Mouse (Mus musculus): ENCODE results near the gene Bmx. TPM values are rescaled to one million over a fixed set of nuclear protein-coding genes. Genes with fewer than 3 reads are reported as not detected.

Gene Bmx
- 1 to 10 TPM in 1 of 2 experiments, under 1 TPM in 1; 0.59 to 1.0 TPM for total RNA-seq (2021)
- long read RNA-seq, experiment 1, partial matches to known transcripts: 0 of 1 reads
- long read RNA-seq, experiment 1, other reads (novel, unspliced or antisense): 0 of 1 reads
- long read RNA-seq, experiment 2, partial matches to known transcripts: 0 of 2 reads
- long read RNA-seq, experiment 2, other reads (novel, unspliced or antisense): 0 of 2 reads

DNA sequence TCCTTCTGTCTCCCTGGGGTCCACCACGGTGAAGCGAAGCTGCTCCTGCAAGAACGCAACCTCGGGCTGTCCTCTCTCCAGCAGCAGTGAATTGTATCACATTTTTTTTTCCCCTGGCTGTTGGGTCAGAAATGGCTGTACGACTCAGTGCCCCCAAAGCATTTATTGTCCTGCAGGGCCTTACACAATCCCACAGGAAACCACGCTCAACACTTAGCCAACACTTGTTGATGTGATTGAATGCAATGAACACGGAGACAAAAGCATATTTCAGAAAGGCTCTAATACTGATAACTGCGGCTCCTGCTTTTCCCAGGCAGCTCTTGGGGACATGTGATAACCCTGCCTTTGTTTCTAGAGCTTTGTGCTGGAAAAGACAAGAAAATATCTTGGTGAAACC, at the start of gene Bmx:
Gene Bmx (minus strand): TSS at position 137 of the 400 bp plus-strand sequence.
- TF ChIP-seq CTCF (conservative IDR thresholded peaks at IDR 0.05): no peak
- DNase-seq (ENCODE audit: low spot score in 2 of 2): no peak
- H3K27ac ChIP-seq: no peak within 1 kb of the TSS
- no peak within 1 kb of the TSS for H3K4me3 ChIP-seq

DNA sequence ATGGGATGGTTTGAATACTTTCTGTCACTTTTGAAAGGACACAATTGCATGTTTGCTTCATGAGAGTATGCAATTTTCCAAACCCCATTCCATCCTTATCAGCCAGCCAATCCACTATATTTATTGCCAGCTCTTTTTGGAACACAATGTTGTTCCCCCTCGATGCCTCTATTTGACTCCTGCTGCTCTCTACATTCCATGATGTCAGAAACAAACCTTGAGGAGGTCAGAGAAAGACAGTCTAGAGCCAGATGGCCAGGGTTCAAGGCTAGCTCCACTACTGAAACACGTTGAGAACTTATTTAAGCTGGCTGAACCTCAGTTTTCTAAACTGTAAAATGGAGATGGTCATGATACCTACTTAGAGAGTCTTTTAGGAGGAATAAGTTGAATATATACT, 48.3 kb upstream of the Bmx start:
- Histone ChIP-seq H3K27ac (no peak overlapping the region), H3K4me3 (no peak overlapping the region)
- no peak for DNase-seq (ENCODE audit: low spot score in 2 of 2)
- no peak for TF ChIP-seq CTCF (conservative IDR thresholded peaks at IDR 0.05)

DNA sequence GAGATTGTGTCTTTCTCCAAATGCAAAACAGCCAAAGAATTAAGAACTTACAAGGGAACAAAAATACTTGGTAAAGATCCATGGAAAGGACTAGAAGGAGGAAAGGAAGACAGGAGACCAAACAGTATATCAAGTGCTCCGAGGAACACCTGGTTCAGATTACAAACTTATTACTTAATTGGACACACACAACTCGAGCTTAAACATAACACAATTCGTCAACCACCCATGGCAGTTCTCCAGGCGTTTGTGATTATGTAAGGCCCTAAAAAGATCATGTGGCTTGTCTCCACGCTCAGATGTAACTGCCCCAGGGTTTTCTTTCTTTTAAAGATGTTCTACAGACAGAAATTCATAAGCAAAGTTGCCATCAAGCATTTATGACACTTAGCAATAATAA, 33.2 kb upstream of the Bmx start:
- TF ChIP-seq CTCF (conservative IDR thresholded peaks at IDR 0.05): no peak
- no peak for DNase-seq (ENCODE audit: low spot score in 2 of 2)
- no peak overlapping the region for H3K4me3 ChIP-seq

DNA sequence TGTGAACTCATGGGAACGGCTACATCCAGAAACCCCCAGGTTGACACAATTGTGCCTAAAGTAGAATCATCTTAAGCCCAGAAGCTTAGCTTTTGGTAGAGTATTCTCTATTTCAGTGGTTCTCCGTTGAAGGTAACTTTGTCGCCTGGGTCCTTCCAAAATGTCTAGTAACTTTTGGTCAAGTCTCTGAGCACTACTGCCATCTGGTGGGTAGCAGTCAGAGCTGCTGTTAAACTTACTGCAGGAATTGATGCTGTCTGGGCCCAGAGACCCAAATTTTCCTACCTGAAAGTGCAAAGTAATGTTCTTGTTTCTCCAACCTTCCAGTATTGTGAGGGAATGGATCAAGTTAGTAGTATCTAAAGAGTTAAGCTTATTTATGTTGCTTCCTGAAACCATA, 29.1 kb upstream of the Bmx start:
- DNase-seq (ENCODE audit: low spot score in 2 of 2): peak in 1 of 2 experiments; percentile 12
- Histone ChIP-seq H3K4me3 (no peak overlapping the region), H3K27ac (no peak overlapping the region)
- peak; percentile 78 for TF ChIP-seq CTCF (conservative IDR thresholded peaks at IDR 0.05)

More for the DNA sequence above, 33.2 kb upstream of the Bmx start:
- H3K27ac ChIP-seq: no peak overlapping the region

DNA sequence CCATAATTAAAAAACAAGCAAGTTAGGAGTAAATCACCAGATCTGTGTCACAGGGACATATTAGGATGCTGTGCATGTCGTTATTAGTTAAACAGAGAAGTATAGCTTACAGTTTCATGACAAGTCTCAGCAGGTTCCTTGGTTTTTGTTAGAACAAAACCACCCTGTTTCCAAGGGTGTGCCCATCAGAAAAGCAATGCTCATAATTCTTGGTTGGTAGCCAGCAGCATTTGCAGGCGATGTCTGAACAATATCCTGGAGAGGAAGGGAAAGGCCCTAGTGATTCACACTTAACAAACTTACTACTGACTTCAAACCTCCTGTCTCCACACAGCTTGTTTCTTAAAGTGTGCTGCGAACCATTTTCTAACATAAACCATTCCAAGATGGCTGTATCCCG, 25.8 kb upstream of the Bmx start:
- Histone ChIP-seq H3K27ac (no peak overlapping the region), H3K4me3 (no peak overlapping the region)
- TF ChIP-seq CTCF (conservative IDR thresholded peaks at IDR 0.05): no peak
- DNase-seq (ENCODE audit: low spot score in 2 of 2): no peak

DNA sequence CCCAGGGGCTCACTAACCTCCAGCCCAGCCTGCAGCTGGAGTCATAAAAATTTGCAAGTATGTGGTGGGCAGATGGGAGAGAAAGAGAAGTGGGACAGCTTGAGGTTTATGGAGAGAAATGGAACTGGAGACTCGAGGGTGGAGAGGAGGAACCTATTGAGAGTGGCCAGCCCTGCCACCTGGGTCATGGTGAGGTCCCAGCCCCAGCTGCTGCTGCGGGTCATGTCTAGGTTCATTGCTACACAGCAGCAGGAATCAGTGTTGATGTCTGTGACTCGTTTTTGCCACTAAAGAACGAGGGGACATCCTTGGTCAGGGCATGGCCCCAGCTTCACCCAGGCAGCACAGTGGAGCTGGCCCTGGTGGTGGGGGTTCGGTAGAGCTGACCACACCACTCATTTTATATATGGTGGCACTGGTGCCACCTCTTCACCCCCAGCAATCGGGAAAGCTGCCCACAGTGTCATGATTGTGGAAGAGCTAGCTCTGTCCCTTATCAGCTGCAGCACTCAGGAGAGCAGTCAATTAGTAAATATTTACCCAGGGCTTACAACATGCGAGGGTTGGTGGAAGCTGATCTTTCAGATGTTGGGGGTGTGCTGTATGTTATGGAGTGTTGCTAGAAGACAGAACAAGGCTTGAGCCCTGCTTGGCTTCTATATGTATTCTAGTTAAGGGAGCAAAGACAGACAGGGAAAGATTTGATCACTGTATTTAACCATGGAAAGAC, 23.1 kb upstream of the Bmx start:
- H3K4me3 ChIP-seq: no peak overlapping the region
- no peak overlapping the region for H3K27ac ChIP-seq
- TF ChIP-seq CTCF (conservative IDR thresholded peaks at IDR 0.05): no peak
- DNase-seq (ENCODE audit: low spot score in 2 of 2): no peak

DNA sequence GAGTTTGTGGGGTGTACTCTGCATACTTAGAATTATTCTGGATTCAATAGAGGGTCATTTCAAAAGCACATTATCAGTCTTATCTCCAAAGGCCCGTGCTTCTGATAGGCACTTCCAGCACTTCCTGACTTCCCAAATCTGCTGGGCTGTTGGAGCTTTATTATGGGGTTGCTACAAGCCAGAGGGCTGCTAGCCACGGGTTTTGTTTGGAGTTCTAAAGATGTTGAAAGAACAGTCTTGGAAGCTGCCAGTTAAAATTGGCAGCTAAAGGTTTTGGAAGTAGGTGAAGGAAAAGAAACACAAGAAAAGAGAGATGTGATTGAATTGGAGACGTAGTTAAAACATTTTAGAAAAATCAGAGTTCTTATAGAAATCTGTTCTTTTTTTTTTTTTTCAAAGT, 17.5 kb upstream of the Bmx start:
- Histone ChIP-seq H3K4me3 (no peak overlapping the region), H3K27ac (no peak overlapping the region; the same call in 1 of the 2 replicates)
- no peak for TF ChIP-seq CTCF (conservative IDR thresholded peaks at IDR 0.05)
- no peak for DNase-seq (ENCODE audit: low spot score in 2 of 2)

DNA sequence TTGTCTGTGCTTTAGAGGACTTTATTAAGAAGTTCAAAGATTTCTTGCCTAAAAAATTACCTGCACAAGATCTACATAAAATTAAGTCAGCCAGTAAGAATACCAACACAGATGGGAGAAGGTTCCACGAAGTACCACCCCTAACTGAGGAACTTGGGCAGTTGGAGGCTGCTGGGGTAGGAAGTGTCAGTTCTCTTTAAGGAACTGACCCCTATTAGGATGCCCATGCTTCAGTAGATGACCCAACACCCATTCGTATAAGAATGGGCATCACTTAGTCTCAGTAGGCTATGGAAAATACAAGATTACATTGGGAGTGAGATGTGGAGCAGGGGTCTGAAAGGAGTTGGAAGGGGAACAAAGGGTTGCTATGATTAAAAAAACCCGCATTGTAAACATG, 12.6 kb upstream of the Bmx start:
- no peak overlapping the region; the same call in 1 of the 2 replicates for H3K4me3 ChIP-seq
- no peak for TF ChIP-seq CTCF (conservative IDR thresholded peaks at IDR 0.05)
- H3K27ac ChIP-seq: no peak overlapping the region
- no peak for DNase-seq (ENCODE audit: low spot score in 2 of 2)

DNA sequence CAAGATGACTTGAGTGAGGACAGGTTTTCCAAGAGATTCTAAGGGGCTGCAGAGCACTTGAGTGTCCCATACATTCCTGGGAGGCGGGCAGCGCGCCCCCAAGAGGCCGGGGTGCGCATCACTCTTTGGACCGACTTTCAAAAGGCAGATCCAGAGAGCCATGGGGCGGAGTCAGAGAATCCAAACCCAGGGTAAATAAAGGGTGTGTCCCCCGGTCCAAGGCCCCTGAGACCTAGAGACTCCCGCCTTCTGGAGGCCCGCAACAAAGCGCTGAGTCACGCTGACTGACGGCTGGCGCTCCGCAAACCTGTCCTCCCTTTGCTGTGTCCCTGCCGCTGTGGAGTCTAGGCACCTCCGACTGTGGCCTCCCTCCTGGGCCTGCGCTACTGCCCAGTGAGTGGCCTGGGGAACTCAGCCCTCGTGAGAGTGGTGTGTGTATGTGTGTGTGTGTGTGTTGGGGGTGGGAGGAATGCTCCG, 11.3 kb upstream of the Bmx start, which contains the start of gene Pir:
Gene Pir (plus strand): TSS at position 87 of the 477 bp plus-strand sequence.
- H3K27ac ChIP-seq: peak within 1 kb of the TSS; percentile 76

DNA sequence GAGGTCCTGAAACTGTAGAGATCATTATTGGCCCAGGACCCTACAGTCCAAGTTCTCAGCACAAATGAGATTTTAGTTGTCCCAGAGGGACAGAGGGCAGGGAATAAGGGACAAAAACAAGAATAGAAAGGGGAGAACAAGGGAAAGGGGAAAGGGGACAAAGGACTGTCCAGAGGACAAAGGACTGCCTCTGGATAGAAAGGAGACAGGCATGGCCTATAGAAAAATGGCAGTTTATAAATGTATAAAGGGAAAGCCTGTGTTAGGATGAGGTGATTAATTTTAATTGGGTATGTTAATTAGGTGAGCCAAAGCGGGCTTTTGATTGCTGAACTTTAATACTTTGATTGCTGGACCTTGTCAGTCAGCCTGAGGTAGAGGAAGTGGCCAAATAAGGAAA, 6.9 kb upstream of the Bmx start:
- Histone ChIP-seq H3K4me3 (no peak overlapping the region), H3K27ac (no peak overlapping the region)
- no peak for DNase-seq (ENCODE audit: low spot score in 2 of 2)
- TF ChIP-seq CTCF (conservative IDR thresholded peaks at IDR 0.05): no peak

More for the DNA sequence above, 11.3 kb upstream of the Bmx start, which contains the start of gene Pir:
- peak; percentile 76 for TF ChIP-seq CTCF (conservative IDR thresholded peaks at IDR 0.05)
- H3K4me3 ChIP-seq: peak within 1 kb of the TSS; percentile 56
- DNase-seq (ENCODE audit: low spot score in 2 of 2): peak; percentile 23 to 37

DNA sequence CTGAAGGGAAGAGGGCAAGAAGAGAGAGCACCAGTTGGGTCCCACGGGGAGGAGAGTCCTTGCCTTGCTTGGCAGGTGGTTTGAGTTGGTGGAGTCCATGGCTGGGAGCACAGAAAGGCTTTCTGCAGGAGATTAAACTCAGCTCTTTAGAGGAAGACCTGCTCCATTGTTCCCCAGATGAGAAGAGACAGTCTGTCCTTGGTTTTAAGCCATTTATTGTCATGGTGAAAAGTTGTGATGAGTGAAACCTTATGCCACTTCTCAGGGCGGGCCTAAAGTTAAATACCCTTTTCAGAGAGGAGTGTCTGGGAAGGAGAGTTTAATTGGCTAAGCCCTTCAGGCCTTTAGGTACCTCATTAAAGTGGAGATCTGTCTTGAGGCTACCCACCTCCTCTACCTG, 4.3 kb upstream of the Bmx start:
- Histone ChIP-seq H3K4me3 (no peak overlapping the region), H3K27ac (no peak overlapping the region)
- DNase-seq (ENCODE audit: low spot score in 2 of 2): no peak
- no peak for TF ChIP-seq CTCF (conservative IDR thresholded peaks at IDR 0.05)

DNA sequence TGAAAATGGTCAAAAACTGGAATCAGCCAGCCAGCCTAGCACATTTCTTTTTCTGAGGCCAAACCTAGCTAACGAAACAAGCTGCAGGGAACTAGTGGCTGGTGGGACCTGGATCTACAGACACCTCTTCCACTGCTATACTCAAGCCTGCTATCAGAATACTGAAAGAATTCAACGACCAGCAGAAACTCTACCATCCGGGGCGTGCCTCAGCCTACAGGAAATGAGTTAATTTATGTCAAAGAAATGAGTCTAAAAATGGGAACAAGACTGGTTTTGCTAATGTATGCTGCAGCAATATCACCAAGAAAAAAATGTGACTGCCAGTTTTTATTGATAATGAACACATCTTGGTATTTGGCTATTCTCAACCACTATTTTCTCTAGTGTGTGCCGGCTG, 669 bp upstream of the Bmx start:
- H3K27ac ChIP-seq: no peak overlapping the region
- no peak for TF ChIP-seq CTCF (conservative IDR thresholded peaks at IDR 0.05)
- H3K4me3 ChIP-seq: no peak overlapping the region
- no peak for DNase-seq (ENCODE audit: low spot score in 2 of 2)

DNA sequence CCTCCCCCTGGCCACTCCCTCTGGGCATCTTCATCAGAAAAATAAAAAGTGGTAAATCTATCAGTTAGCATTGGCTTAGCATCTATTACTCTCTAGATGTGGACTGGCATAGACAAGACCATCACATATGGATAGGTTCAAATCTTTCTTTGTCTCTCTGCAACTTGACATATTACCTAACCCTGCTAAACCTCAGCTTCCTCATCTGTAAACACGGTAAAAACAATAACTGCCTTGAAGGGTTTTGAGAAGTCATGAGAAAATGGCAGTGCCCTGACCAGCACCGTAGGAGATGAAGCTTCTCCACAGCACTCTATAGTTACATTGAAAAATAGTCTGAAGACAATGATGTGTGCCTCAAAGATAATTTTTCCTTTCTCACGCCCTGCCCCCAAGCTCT, 1.5 kb downstream of the Bmx start:
- H3K4me3 ChIP-seq: no peak overlapping the region
- DNase-seq (ENCODE audit: low spot score in 2 of 2): no peak
- TF ChIP-seq CTCF (conservative IDR thresholded peaks at IDR 0.05): no peak
- H3K27ac ChIP-seq: no peak overlapping the region

DNA sequence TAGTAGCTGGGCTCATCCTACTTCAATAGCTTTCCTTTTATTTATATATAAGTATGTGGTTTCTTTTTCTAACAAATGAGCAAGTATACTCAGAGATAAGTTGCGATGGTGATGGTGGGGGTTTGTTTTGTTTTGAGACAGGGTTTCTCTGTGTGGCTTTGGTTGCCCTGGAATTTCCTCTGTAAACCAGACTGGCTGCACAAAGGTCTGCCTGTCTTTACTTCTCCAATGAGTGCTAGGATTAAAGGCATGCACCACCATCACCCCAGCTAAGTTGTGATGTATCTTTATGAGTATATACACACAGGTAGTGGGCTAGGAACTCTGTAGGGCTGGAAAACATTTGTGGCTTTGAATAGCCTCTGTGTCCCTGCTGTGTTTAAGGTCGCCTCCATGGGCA, 11.3 kb downstream of the Bmx start:
- H3K4me3 ChIP-seq: no peak overlapping the region
- TF ChIP-seq CTCF (conservative IDR thresholded peaks at IDR 0.05): no peak
- DNase-seq (ENCODE audit: low spot score in 2 of 2): no peak
- H3K27ac ChIP-seq: no peak overlapping the region

Measured in layer of hippocampus, adult 2 months (tissue).